Mouse (Mus musculus) heart, embryonic 15.5 days (tissue): ENCODE data around the gene Olfr543. TPM values are rescaled to one million over a fixed set of nuclear protein-coding genes. Genes with fewer than 3 reads are reported as not detected.

Experiments used
- polyA plus RNA-seq: library from polyadenylated mRNA; unstranded; fragments of >200 nt; fragmentation: Nextera tagmentation; extraction: Ambion mirVana; gene quantifications from 2 replicates; pipeline ENCODE4 v1.2.1, GENCODE M21; 2015

Gene Olfr543
- polyA plus RNA-seq, 1 experiment from 2014 or later = 0.29 TPM

Other genes with a start within 250 kb of the Olfr543 start
- 37.6 and 53.6 TPM in 2 replicates for gene Rhog, start 225.6 kb downstream of the Olfr543 start, polyA plus RNA-seq
- 14.7 and 16.5 TPM in 2 replicates for gene Stim1, start 213.9 kb downstream of the Olfr543 start, polyA plus RNA-seq
- 99.0 and 126 TPM in 2 replicates for gene Rrm1, start 40.0 kb downstream of the Olfr543 start, polyA plus RNA-seq
- 0.05 TPM in 2 replicates for gene Olfr544, start 6.6 kb upstream of the Olfr543 start, polyA plus RNA-seq
- gene Olfr545, start 17.9 kb upstream of the Olfr543 start, polyA plus RNA-seq = 0.04 TPM in 1 of 2 replicates, not detected in the other
- not detected in 2 replicates for gene Olfr547, start 53.1 kb upstream of the Olfr543 start, polyA plus RNA-seq
- not detected in 2 replicates for gene Olfr548-ps1, start 59.2 kb upstream of the Olfr543 start, polyA plus RNA-seq
- not detected in 2 replicates for gene Olfr549, start 68.2 kb upstream of the Olfr543 start, polyA plus RNA-seq
- gene Trim21, start 83.8 kb upstream of the Olfr543 start, polyA plus RNA-seq = 0.68 and 0.84 TPM in 2 replicates
- gene Olfr550, start 89.8 kb upstream of the Olfr543 start, polyA plus RNA-seq = not detected in 2 replicates
- not detected in 2 replicates for gene Olfr551, start 110.2 kb upstream of the Olfr543 start, polyA plus RNA-seq
- not detected in 2 replicates for gene Olfr552, start 116.1 kb upstream of the Olfr543 start, polyA plus RNA-seq
- gene Olfr553, start 136.5 kb upstream of the Olfr543 start, polyA plus RNA-seq = not detected in 2 replicates
- gene Olfr554, start 156.8 kb upstream of the Olfr543 start, polyA plus RNA-seq = not detected in 2 replicates
- gene Olfr555, start 177.1 kb upstream of the Olfr543 start, polyA plus RNA-seq = not detected in 2 replicates
- gene Olfr556, start 183.2 kb upstream of the Olfr543 start, polyA plus RNA-seq = not detected in 2 replicates
- 11.3 and 13.6 TPM in 2 replicates for gene Trim68, start 205.6 kb upstream of the Olfr543 start, polyA plus RNA-seq
- gene Olfr557, start 214.2 kb upstream of the Olfr543 start, polyA plus RNA-seq = not detected in 2 replicates
- gene Olfr558, start 220.5 kb upstream of the Olfr543 start, polyA plus RNA-seq = 0.51 and 0.74 TPM in 2 replicates
- gene Olfr33, start 237.4 kb upstream of the Olfr543 start, polyA plus RNA-seq = not detected in 2 replicates
- gene Olfr559, start 245.8 kb upstream of the Olfr543 start, polyA plus RNA-seq = not detected in 2 replicates